Mouse (Mus musculus): ENCODE results near the gene Nos1ap. TPM values are rescaled to one million over a fixed set of nuclear protein-coding genes. Genes with fewer than 3 reads are reported as not detected.
A peak's percentile ranks its signal among the peaks of the same experiment; 100 is the strongest.

The Nos1ap gene
- polyA plus RNA-seq, 1 experiment from 2014 or later = 14.8 TPM

- ATAC-seq = 0 out of 2 replicates have a peak, but pooled peaks have one; percentile 17
- Histone ChIP-seq H3K27me3 (replicated peaks; ENCODE audit: control insufficient read depth, insufficient read depth, low read length) (no peaks in the 10 kb centered on the region), H3K4me2 (ENCODE audit: low read length) (no peak overlapping the region), H3K4me1 (ENCODE audit: control insufficient read depth, insufficient read depth, low read depth, low read length) (no peaks in the 10 kb centered on the region), H3K27ac (ENCODE audit: low read depth, low read length) (no peak overlapping the region; the same call in 1 of the 2 replicates), H3K9ac (ENCODE audit: low read depth, low read length) (no peak overlapping the region; the same call in 1 of the 2 replicates), H3K36me3 (ENCODE audit: control insufficient read depth, insufficient read depth, low read length) (no peaks in the 10 kb centered on the region), H3K4me3 (ENCODE audit: low read length) (no peak overlapping the region), H3K9me3 (ENCODE audit: control insufficient read depth, low read length) (0 out of 2 replicates have a peak, but pooled peaks cover 2% of the 10 kb centered on the region)
- 74% methylated on average over 2 of the region's 2 CpGs for WGBS
Observed at GRCm38 (mm10) chr1:170395101-170395500, 194.6 kb downstream of the Nos1ap start.

- H3K27ac ChIP-seq (ENCODE audit: low read depth, low read length) = no peak overlapping the region
- no peaks in the 10 kb centered on the region for H3K36me3 ChIP-seq (ENCODE audit: control insufficient read depth, insufficient read depth, low read length)
- no peak overlapping the region for H3K9ac ChIP-seq (ENCODE audit: low read depth, low read length)
- H3K4me3 ChIP-seq (ENCODE audit: low read length) = no peak overlapping the region
- WGBS = 57% methylated on average over 1 of the region's 1 CpGs
- H3K4me2 ChIP-seq (ENCODE audit: low read length) = no peak overlapping the region
- no peak for ATAC-seq
- no peaks in the 10 kb centered on the region for H3K4me1 ChIP-seq (ENCODE audit: control insufficient read depth, insufficient read depth, low read depth, low read length)
- 0 out of 2 replicates have a peak, but pooled peaks cover 2% of the 10 kb centered on the region for H3K9me3 ChIP-seq (ENCODE audit: control insufficient read depth, low read length)
- no peaks in the 10 kb centered on the region for H3K27me3 ChIP-seq (replicated peaks; ENCODE audit: control insufficient read depth, insufficient read depth, low read length)
Observed at GRCm38 (mm10) chr1:170394641-170395040, 195.0 kb downstream of the Nos1ap start.

GRCm38 (mm10) chr1:170392771-170393728 is 196.6 kb downstream of the Nos1ap start:
- ATAC-seq = no peak
- no peak overlapping the region for H3K9ac ChIP-seq (ENCODE audit: low read depth, low read length)
- WGBS = 82% methylated on average over 14 of the region's 14 CpGs
- H3K9me3 ChIP-seq (ENCODE audit: control insufficient read depth, low read length) = no peaks in the 10 kb centered on the region
- no peaks in the 10 kb centered on the region for H3K4me1 ChIP-seq (ENCODE audit: control insufficient read depth, insufficient read depth, low read depth, low read length)
- H3K36me3 ChIP-seq (ENCODE audit: control insufficient read depth, insufficient read depth, low read length) = no peaks in the 10 kb centered on the region
- no peaks in the 10 kb centered on the region for H3K27me3 ChIP-seq (replicated peaks; ENCODE audit: control insufficient read depth, insufficient read depth, low read length)
- H3K4me2 ChIP-seq (ENCODE audit: low read length) = no peak overlapping the region
- no peak overlapping the region for H3K27ac ChIP-seq (ENCODE audit: low read depth, low read length)
- H3K4me3 ChIP-seq (ENCODE audit: low read length) = no peak overlapping the region

GRCm38 (mm10) chr1:170387180-170387912 is 202.3 kb downstream of the Nos1ap start:
- Histone ChIP-seq H3K36me3 (ENCODE audit: control insufficient read depth, insufficient read depth, low read length) (no peaks in the 10 kb centered on the region), H3K9me3 (ENCODE audit: control insufficient read depth, low read length) (no peaks in the 10 kb centered on the region), H3K9ac (ENCODE audit: low read depth, low read length) (no peak overlapping the region), H3K4me2 (ENCODE audit: low read length) (0 out of 2 replicates have a peak overlapping the region, but pooled peaks have one; percentile 6), H3K27ac (ENCODE audit: low read depth, low read length) (peak overlapping the region; percentile 5; the same call in 1 of the 2 replicates), H3K4me1 (ENCODE audit: control insufficient read depth, insufficient read depth, low read depth, low read length) (no peaks in the 10 kb centered on the region), H3K4me3 (ENCODE audit: low read length) (no peak overlapping the region), H3K27me3 (replicated peaks; ENCODE audit: control insufficient read depth, insufficient read depth, low read length) (no peaks in the 10 kb centered on the region)
- ATAC-seq = peak; percentile 81
- 13% methylated on average over 12 of the region's 12 CpGs for WGBS

GRCm38 (mm10) chr1:170385416-170385815 is 204.2 kb downstream of the Nos1ap start:
- WGBS = 78% methylated on average over 10 of the region's 10 CpGs
- H3K9ac ChIP-seq (ENCODE audit: low read depth, low read length) = no peak overlapping the region
- no peaks in the 10 kb centered on the region for H3K4me1 ChIP-seq (ENCODE audit: control insufficient read depth, insufficient read depth, low read depth, low read length)
- H3K9me3 ChIP-seq (ENCODE audit: control insufficient read depth, low read length) = no peaks in the 10 kb centered on the region
- H3K36me3 ChIP-seq (ENCODE audit: control insufficient read depth, insufficient read depth, low read length) = no peaks in the 10 kb centered on the region
- no peak for ATAC-seq
- H3K4me3 ChIP-seq (ENCODE audit: low read length) = no peak overlapping the region
- no peak overlapping the region for H3K4me2 ChIP-seq (ENCODE audit: low read length)
- H3K27me3 ChIP-seq (replicated peaks; ENCODE audit: control insufficient read depth, insufficient read depth, low read length) = no peaks in the 10 kb centered on the region
- no peak overlapping the region for H3K27ac ChIP-seq (ENCODE audit: low read depth, low read length)

- H3K9ac ChIP-seq (ENCODE audit: low read depth, low read length) = no peak overlapping the region
- no peak for ATAC-seq
- WGBS = 76% methylated on average over 7 of the region's 7 CpGs
- H3K27me3 ChIP-seq (replicated peaks; ENCODE audit: control insufficient read depth, insufficient read depth, low read length) = no peaks in the 10 kb centered on the region
- H3K36me3 ChIP-seq (ENCODE audit: control insufficient read depth, insufficient read depth, low read length) = no peaks in the 10 kb centered on the region
- no peak overlapping the region for H3K27ac ChIP-seq (ENCODE audit: low read depth, low read length)
- H3K4me3 ChIP-seq (ENCODE audit: low read length) = no peak overlapping the region
- H3K9me3 ChIP-seq (ENCODE audit: control insufficient read depth, low read length) = no peaks in the 10 kb centered on the region
- H3K4me1 ChIP-seq (ENCODE audit: control insufficient read depth, insufficient read depth, low read depth, low read length) = no peaks in the 10 kb centered on the region
- no peak overlapping the region for H3K4me2 ChIP-seq (ENCODE audit: low read length)
Observed at GRCm38 (mm10) chr1:170383530-170383929, 206.1 kb downstream of the Nos1ap start.

GRCm38 (mm10) chr1:170381457-170381856 is 208.2 kb downstream of the Nos1ap start:
- Histone ChIP-seq H3K36me3 (ENCODE audit: control insufficient read depth, insufficient read depth, low read length) (no peaks in the 10 kb centered on the region), H3K9ac (ENCODE audit: low read depth, low read length) (no peak overlapping the region), H3K4me2 (ENCODE audit: low read length) (no peak overlapping the region), H3K9me3 (ENCODE audit: control insufficient read depth, low read length) (no peaks in the 10 kb centered on the region), H3K27me3 (replicated peaks; ENCODE audit: control insufficient read depth, insufficient read depth, low read length) (no peaks in the 10 kb centered on the region), H3K4me1 (ENCODE audit: control insufficient read depth, insufficient read depth, low read depth, low read length) (no peaks in the 10 kb centered on the region), H3K27ac (ENCODE audit: low read depth, low read length) (no peak overlapping the region), H3K4me3 (ENCODE audit: low read length) (no peak overlapping the region)
- 56% methylated on average over 3 of the region's 3 CpGs for WGBS
- ATAC-seq = no peak

GRCm38 (mm10) chr1:170380505-170380904 is 209.2 kb downstream of the Nos1ap start:
- no peak for ATAC-seq
- H3K4me3 ChIP-seq (ENCODE audit: low read length) = no peak overlapping the region
- no peaks in the 10 kb centered on the region for H3K27me3 ChIP-seq (replicated peaks; ENCODE audit: control insufficient read depth, insufficient read depth, low read length)
- H3K4me1 ChIP-seq (ENCODE audit: control insufficient read depth, insufficient read depth, low read depth, low read length) = no peaks in the 10 kb centered on the region
- H3K9me3 ChIP-seq (ENCODE audit: control insufficient read depth, low read length) = no peaks in the 10 kb centered on the region
- 11% methylated on average over 2 of the region's 2 CpGs for WGBS
- no peak overlapping the region for H3K9ac ChIP-seq (ENCODE audit: low read depth, low read length)
- H3K27ac ChIP-seq (ENCODE audit: low read depth, low read length) = no peak overlapping the region
- H3K4me2 ChIP-seq (ENCODE audit: low read length) = no peak overlapping the region
- no peaks in the 10 kb centered on the region for H3K36me3 ChIP-seq (ENCODE audit: control insufficient read depth, insufficient read depth, low read length)

- Histone ChIP-seq H3K4me3 (ENCODE audit: low read length) (no peak overlapping the region), H3K36me3 (ENCODE audit: control insufficient read depth, insufficient read depth, low read length) (no peaks in the 10 kb centered on the region), H3K9me3 (ENCODE audit: control insufficient read depth, low read length) (no peaks in the 10 kb centered on the region), H3K4me1 (ENCODE audit: control insufficient read depth, insufficient read depth, low read depth, low read length) (no peaks in the 10 kb centered on the region), H3K9ac (ENCODE audit: low read depth, low read length) (no peak overlapping the region), H3K27ac (ENCODE audit: low read depth, low read length) (no peak overlapping the region), H3K4me2 (ENCODE audit: low read length) (no peak overlapping the region), H3K27me3 (replicated peaks; ENCODE audit: control insufficient read depth, insufficient read depth, low read length) (no peaks in the 10 kb centered on the region)
- ATAC-seq = no peak
- 86% methylated on average over 5 of the region's 5 CpGs for WGBS
Observed at GRCm38 (mm10) chr1:170375721-170376120, 213.9 kb downstream of the Nos1ap start.
